Mouse (Mus musculus): ENCODE results near the gene Ctso. TPM values are rescaled to one million over a fixed set of nuclear protein-coding genes. Genes with fewer than 3 reads are reported as not detected.

The Ctso gene
- polyA plus RNA-seq (2014; fragmentation: Nextera tagmentation; extraction: Ambion mirVana), result 19.6 and 20.9 TPM in 2 replicates

DNA sequence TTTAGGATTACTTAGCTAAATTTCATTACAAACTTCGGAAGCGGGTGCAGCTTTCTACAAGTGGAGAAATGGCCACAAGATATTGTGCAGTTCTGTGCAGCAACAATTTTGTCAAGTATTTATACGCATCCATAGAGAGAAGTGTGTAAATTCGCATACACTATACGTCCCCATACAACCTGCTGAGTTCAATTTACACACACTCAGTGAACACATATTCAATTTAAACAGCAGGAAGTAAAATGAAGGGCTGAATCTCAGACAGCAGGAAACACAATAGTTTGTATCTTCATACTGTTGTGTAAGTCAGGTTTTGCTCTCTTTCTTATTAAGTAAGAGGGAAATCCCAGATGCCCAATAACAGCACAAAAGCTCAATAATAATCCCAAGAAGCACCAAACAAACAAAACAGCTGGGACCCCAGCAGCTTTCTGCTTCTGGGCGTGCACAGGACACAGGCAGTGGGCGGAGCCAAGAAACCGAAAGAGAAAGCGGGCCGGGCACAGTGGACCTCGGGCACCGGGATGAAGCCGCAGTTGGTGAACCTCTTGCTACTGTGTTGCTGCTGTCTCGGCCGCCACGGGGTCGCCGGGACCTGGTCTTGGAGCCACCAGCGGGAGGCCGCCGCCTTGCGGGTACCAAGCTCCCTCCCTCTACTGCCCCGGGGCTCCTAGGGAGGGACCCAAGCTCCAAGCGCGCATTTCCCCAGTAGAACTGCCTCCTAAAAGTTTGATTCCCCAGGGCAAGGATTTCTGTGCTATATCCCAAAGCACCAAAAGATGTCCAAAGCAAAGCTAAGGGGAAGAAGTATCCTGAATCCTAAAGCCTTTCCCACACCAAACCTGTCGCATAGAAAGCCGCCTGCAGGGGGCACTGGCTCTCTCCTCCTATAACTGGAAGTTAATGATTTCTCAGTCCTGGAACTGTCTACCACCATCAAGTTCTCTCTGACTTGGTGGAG, at the start of gene Ctso:
Gene Ctso, plus strand, starts transcription at position 461 of the 961 bp plus-strand sequence.
- WGBS, result 14% methylated on average over 27 of the region's 27 CpGs
- H3K36me3 ChIP-seq (ENCODE audit: control insufficient read depth, insufficient read depth, low read length), result no peaks in the 10 kb centered on the region
- peak; percentile 87; the same call in 1 of the 2 replicates for ATAC-seq (ENCODE audit: insufficient number of reproducible peaks, insufficient read depth, low FRiP score, low read depth)

DNA sequence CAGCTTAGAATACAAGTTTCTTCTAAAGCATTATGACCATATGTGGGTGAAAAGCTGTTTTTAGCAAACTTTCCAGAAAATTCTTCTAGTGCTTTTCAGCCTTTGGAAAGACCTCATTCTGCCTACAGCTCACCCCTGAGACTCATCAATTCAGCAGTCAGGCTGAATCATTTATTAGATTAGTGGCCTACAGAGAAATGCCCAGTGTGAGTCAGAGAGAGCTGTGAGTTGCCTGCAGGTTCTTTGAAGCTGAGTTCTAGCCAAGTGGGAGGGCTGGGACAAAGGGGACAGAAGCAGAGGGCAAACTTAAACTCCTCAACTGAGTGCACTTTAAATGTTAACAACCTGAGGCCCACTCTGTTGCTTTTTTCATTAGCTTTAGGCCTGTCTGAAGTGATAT, 48.5 kb upstream of the Ctso start:
- no peak overlapping the region for H3K4me2 ChIP-seq (replicated peaks; ENCODE audit: low read depth, low read length)
- no peaks in the 10 kb centered on the region for H3K36me3 ChIP-seq (ENCODE audit: control insufficient read depth, insufficient read depth, low read length)
- H3K27me3 ChIP-seq (ENCODE audit: control insufficient read depth, insufficient read depth, low read length), result no peaks in the 10 kb centered on the region
- H3K9me3 ChIP-seq (ENCODE audit: control insufficient read depth, low read depth, low read length), result no peaks in the 10 kb centered on the region
- H3K9ac ChIP-seq (replicated peaks; ENCODE audit: low read depth, low read length), result no peak overlapping the region
- no peak overlapping the region for H3K27ac ChIP-seq (ENCODE audit: low read length)
- H3K4me1 ChIP-seq (ENCODE audit: control insufficient read depth, insufficient read depth, low read length), result no peaks in the 10 kb centered on the region
- ATAC-seq (ENCODE audit: insufficient number of reproducible peaks, insufficient read depth, low FRiP score, low read depth), result no peak
- H3K4me3 ChIP-seq (ENCODE audit: low read depth, low read length), result no peak overlapping the region

More for the DNA sequence above, at the start of gene Ctso:
- Histone ChIP-seq H3K4me2 (replicated peaks; ENCODE audit: low read depth, low read length) (peak within 1 kb of the TSS; percentile 15; the same call in 1 of the 2 replicates), H3K27ac (ENCODE audit: low read length) (peak within 1 kb of the TSS; percentile 83), H3K4me1 (ENCODE audit: control insufficient read depth, insufficient read depth, low read length) (no peaks in the 10 kb centered on the region), H3K4me3 (ENCODE audit: low read depth, low read length) (peak within 1 kb of the TSS; percentile 70), H3K27me3 (ENCODE audit: control insufficient read depth, insufficient read depth, low read length) (no peaks in the 10 kb centered on the region), H3K9me3 (ENCODE audit: control insufficient read depth, low read depth, low read length) (no peaks in the 10 kb centered on the region), H3K9ac (replicated peaks; ENCODE audit: low read depth, low read length) (peak within 1 kb of the TSS; percentile 64)

- WGBS, result 91% methylated on average over 2 of the region's 2 CpGs
- Histone ChIP-seq H3K36me3 (ENCODE audit: control insufficient read depth, insufficient read depth, low read length) (no peaks in the 10 kb centered on the region), H3K4me1 (ENCODE audit: control insufficient read depth, insufficient read depth, low read length) (no peaks in the 10 kb centered on the region), H3K27me3 (ENCODE audit: control insufficient read depth, insufficient read depth, low read length) (no peaks in the 10 kb centered on the region), H3K4me3 (ENCODE audit: low read depth, low read length) (no peak overlapping the region), H3K9me3 (ENCODE audit: control insufficient read depth, low read depth, low read length) (no peaks in the 10 kb centered on the region), H3K4me2 (replicated peaks; ENCODE audit: low read depth, low read length) (no peak overlapping the region), H3K9ac (replicated peaks; ENCODE audit: low read depth, low read length) (no peak overlapping the region), H3K27ac (ENCODE audit: low read length) (no peak overlapping the region)
- ATAC-seq (ENCODE audit: insufficient number of reproducible peaks, insufficient read depth, low FRiP score, low read depth), result no peak
Observed at GRCm38 (mm10) chr3:81885566-81885965, 46.8 kb upstream of the Ctso start.

DNA sequence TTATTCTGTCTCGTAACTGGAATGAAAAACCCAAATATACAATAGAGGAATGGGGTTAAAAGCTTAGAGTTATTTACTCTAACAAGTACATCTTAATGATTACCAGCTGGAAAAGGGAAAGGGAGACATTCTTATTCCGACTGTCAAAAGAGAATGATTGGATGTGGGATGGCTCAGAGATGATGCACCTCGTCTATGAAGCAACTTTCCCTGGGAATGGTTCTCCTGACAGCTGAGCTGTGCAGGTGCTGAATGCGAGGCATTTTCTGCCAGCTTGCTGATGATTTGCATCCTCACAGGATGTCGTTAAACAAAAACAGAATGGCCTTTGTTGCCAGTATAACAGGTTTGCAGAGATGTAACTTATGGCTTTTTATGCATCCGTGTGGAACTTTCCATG, 43.3 kb upstream of the Ctso start:
- 54% methylated on average over 6 of the region's 6 CpGs for WGBS
- Histone ChIP-seq H3K27me3 (ENCODE audit: control insufficient read depth, insufficient read depth, low read length) (no peaks in the 10 kb centered on the region), H3K4me3 (ENCODE audit: low read depth, low read length) (no peak overlapping the region), H3K27ac (ENCODE audit: low read length) (no peak overlapping the region), H3K36me3 (ENCODE audit: control insufficient read depth, insufficient read depth, low read length) (no peaks in the 10 kb centered on the region), H3K4me2 (replicated peaks; ENCODE audit: low read depth, low read length) (no peak overlapping the region), H3K9me3 (ENCODE audit: control insufficient read depth, low read depth, low read length) (no peaks in the 10 kb centered on the region), H3K4me1 (ENCODE audit: control insufficient read depth, insufficient read depth, low read length) (no peaks in the 10 kb centered on the region), H3K9ac (replicated peaks; ENCODE audit: low read depth, low read length) (no peak overlapping the region)
- no peak for ATAC-seq (ENCODE audit: insufficient number of reproducible peaks, insufficient read depth, low FRiP score, low read depth)

GRCm38 (mm10) chr3:81910286-81911036, 21.9 kb upstream of the Ctso start:
- Histone ChIP-seq H3K36me3 (ENCODE audit: control insufficient read depth, insufficient read depth, low read length) (no peaks in the 10 kb centered on the region), H3K27ac (ENCODE audit: low read length) (no peak overlapping the region), H3K4me1 (ENCODE audit: control insufficient read depth, insufficient read depth, low read length) (no peaks in the 10 kb centered on the region), H3K4me2 (replicated peaks; ENCODE audit: low read depth, low read length) (no peak overlapping the region), H3K27me3 (ENCODE audit: control insufficient read depth, insufficient read depth, low read length) (no peaks in the 10 kb centered on the region), H3K9me3 (ENCODE audit: control insufficient read depth, low read depth, low read length) (no peaks in the 10 kb centered on the region), H3K4me3 (ENCODE audit: low read depth, low read length) (no peak overlapping the region), H3K9ac (replicated peaks; ENCODE audit: low read depth, low read length) (no peak overlapping the region)
- WGBS, result 70% methylated on average over 6 of the region's 6 CpGs
- ATAC-seq (ENCODE audit: insufficient number of reproducible peaks, insufficient read depth, low FRiP score, low read depth), result no peak

DNA sequence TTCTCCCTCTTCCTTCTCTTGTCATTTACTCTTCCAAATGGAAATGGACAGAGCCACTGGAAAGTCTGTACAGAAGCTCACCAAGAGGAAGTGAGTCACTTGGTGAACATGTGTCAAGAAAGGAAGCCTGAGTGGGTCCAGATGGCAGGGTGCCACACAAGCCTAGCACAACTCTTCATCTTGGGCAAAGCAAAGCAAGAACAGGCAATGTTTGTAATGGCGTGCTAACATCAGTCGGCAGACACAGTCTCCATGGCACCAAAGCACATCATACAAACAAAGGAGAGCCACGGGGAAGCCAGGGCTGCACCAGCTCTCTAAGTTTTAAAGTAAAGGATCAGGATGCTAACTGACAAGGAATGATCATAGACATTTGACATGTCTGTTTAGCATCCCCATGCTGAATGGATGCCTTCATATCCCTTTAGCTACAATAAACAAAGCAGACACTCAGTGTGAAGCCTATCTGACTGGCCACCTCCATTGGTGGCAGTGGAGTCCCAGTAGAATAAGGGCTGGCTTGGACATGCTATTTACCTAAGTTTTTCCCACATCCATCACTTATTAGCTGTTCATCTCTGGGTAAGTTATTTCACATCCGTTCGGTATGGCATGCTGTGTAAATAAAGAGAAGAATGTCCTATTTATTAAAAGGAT, 16.2 kb upstream of the Ctso start:
- Histone ChIP-seq H3K36me3 (ENCODE audit: control insufficient read depth, insufficient read depth, low read length) (no peaks in the 10 kb centered on the region), H3K27me3 (ENCODE audit: control insufficient read depth, insufficient read depth, low read length) (no peaks in the 10 kb centered on the region), H3K9me3 (ENCODE audit: control insufficient read depth, low read depth, low read length) (no peaks in the 10 kb centered on the region), H3K4me2 (replicated peaks; ENCODE audit: low read depth, low read length) (no peak overlapping the region), H3K4me1 (ENCODE audit: control insufficient read depth, insufficient read depth, low read length) (no peaks in the 10 kb centered on the region), H3K9ac (replicated peaks; ENCODE audit: low read depth, low read length) (no peak overlapping the region), H3K27ac (ENCODE audit: low read length) (no peak overlapping the region), H3K4me3 (ENCODE audit: low read depth, low read length) (no peak overlapping the region)
- WGBS, result 51% methylated on average over 5 of the region's 5 CpGs
- no peak for ATAC-seq (ENCODE audit: insufficient number of reproducible peaks, insufficient read depth, low FRiP score, low read depth)

GRCm38 (mm10) chr3:81917354-81917935, 15.0 kb upstream of the Ctso start:
- WGBS, result 84% methylated on average over 3 of the region's 3 CpGs
- H3K9ac ChIP-seq (replicated peaks; ENCODE audit: low read depth, low read length), result no peak overlapping the region
- H3K4me1 ChIP-seq (ENCODE audit: control insufficient read depth, insufficient read depth, low read length), result no peaks in the 10 kb centered on the region
- H3K4me3 ChIP-seq (ENCODE audit: low read depth, low read length), result no peak overlapping the region
- H3K9me3 ChIP-seq (ENCODE audit: control insufficient read depth, low read depth, low read length), result no peaks in the 10 kb centered on the region
- no peak overlapping the region for H3K4me2 ChIP-seq (replicated peaks; ENCODE audit: low read depth, low read length)
- no peak for ATAC-seq (ENCODE audit: insufficient number of reproducible peaks, insufficient read depth, low FRiP score, low read depth)
- no peaks in the 10 kb centered on the region for H3K36me3 ChIP-seq (ENCODE audit: control insufficient read depth, insufficient read depth, low read length)
- H3K27ac ChIP-seq (ENCODE audit: low read length), result no peak overlapping the region
- H3K27me3 ChIP-seq (ENCODE audit: control insufficient read depth, insufficient read depth, low read length), result no peaks in the 10 kb centered on the region

GRCm38 (mm10) chr3:81918215-81918614, 14.2 kb upstream of the Ctso start:
- no peak overlapping the region for H3K9ac ChIP-seq (replicated peaks; ENCODE audit: low read depth, low read length)
- WGBS, result 77% methylated on average over 8 of the region's 8 CpGs
- no peak overlapping the region for H3K27ac ChIP-seq (ENCODE audit: low read length)
- no peak overlapping the region for H3K4me2 ChIP-seq (replicated peaks; ENCODE audit: low read depth, low read length)
- no peak for ATAC-seq (ENCODE audit: insufficient number of reproducible peaks, insufficient read depth, low FRiP score, low read depth)
- H3K27me3 ChIP-seq (ENCODE audit: control insufficient read depth, insufficient read depth, low read length), result no peaks in the 10 kb centered on the region
- no peaks in the 10 kb centered on the region for H3K9me3 ChIP-seq (ENCODE audit: control insufficient read depth, low read depth, low read length)
- H3K36me3 ChIP-seq (ENCODE audit: control insufficient read depth, insufficient read depth, low read length), result no peaks in the 10 kb centered on the region
- H3K4me3 ChIP-seq (ENCODE audit: low read depth, low read length), result no peak overlapping the region
- no peaks in the 10 kb centered on the region for H3K4me1 ChIP-seq (ENCODE audit: control insufficient read depth, insufficient read depth, low read length)

All from stomach, embryonic 14.5 days (tissue).